Mouse (Mus musculus): ENCODE measurements around the gene Tubgcp5.

DNA sequence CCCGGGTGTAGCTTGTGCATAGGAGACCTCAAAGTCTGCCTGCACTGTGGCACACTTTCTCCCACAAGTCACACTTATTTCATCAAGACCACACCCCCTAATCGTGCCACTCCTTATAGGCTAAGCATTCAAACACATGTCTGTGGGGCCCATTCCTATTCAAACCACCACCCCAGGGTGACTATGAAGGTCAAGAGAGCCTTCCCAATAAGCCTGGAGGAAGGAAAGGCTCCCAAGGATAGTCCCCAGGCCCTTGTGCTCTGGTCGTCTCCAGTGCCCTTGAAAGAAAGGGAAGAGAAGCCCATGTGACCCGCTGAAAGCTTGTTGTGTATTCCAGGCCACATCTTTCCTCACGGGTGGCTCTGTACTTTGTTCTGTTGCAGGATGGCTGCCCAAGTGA, 77.5 kb downstream of the Tubgcp5 start:
- TF ChIP-seq NELFE (IDR thresholded peaks at IDR 0.05; ENCODE audit: low read depth, low read length) = no peak
- no peak for TF ChIP-seq POLR2A (IDR thresholded peaks at IDR 0.05; ENCODE audit: low read depth, low read length)
- no peak for TF ChIP-seq CTCF (conservative IDR thresholded peaks at IDR 0.05 in 1 of 2, IDR thresholded peaks at IDR 0.05 in 1 of 2; ENCODE audit: low read depth in 2 of 2, low read length in 2 of 2)
- TF ChIP-seq MEF2A (IDR thresholded peaks at IDR 0.05; ENCODE audit: borderline replicate concordance, low read depth, low read length) = no peak
- no peak for TF ChIP-seq UBTF (IDR thresholded peaks at IDR 0.05; ENCODE audit: low read depth, low read length)
- no peak for TF ChIP-seq TCF12 (IDR thresholded peaks at IDR 0.05; ENCODE audit: low read depth, low read length)
- TF ChIP-seq MYC (IDR thresholded peaks at IDR 0.05; ENCODE audit: low read depth, low read length) = no peak
- no peak for TF ChIP-seq POLR2AphosphoS2 (IDR thresholded peaks at IDR 0.05; ENCODE audit: low read depth, low read length)

Measured in CH12.LX (cell line).